Mouse (Mus musculus): ENCODE data around the gene Ercc1. TPM values are rescaled to one million over a fixed set of nuclear protein-coding genes. Genes with fewer than 3 reads are reported as not detected.

Ercc1 gene
- polyA plus RNA-seq, 1 experiment from 2014 or later, result 61.4 TPM

DNA sequence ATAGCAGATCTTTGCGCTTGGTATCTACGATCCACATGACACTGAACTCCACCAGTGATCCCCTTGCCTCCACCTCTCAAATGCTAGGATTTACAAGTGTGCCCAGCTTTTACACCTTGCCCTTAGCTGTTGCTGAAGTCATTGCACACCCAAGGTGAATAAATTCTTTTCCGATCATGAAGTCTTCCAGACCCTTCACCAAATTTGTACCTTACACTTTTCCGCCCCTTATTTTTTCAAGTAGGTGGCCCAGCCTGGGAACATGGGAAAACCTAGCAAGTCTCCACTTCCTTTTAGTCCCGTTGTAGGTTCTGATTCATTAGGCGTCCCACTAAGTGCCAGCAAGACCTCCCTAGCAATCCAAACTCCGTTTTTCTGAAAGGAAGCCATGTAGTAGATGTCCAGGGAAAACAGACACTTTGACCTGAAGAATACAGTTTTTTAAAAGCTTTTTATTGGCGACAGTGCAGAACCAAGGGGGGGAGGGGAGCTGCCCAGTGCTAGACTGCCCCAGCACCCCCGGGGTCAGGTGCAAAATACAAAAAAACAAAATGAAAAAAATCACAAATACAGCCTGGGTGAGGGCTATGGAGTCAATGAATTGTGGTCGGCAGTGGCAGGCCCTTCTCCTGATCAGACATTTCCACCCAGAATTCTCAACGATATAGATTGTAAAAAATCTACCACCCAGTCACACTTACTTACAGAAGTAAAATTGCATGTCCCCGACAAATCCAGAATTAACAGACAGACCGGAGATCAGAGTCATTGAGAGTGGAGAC is 42.1 kb upstream of the Ercc1 start:
- WGBS, result 49% methylated on average over 13 of the region's 13 CpGs
- Histone ChIP-seq H3K27ac (ENCODE audit: low read length) (no peak overlapping the region), H3K4me2 (ENCODE audit: low read depth, low read length) (no peak overlapping the region), H3K4me3 (replicated peaks; ENCODE audit: low read length) (peak overlapping the region; percentile 53; the same call in 1 of the 2 replicates), H3K4me1 (ENCODE audit: control insufficient read depth, insufficient read depth, low read length) (peaks cover 13% of the 10 kb centered on the region; the same call in 1 of the 2 replicates), H3K9me3 (replicated peaks; ENCODE audit: control insufficient read depth, low read length) (no peaks in the 10 kb centered on the region), H3K27me3 (ENCODE audit: control insufficient read depth, insufficient read depth, low read length) (peaks cover 45% of the 10 kb centered on the region), H3K36me3 (ENCODE audit: control insufficient read depth, insufficient read depth, low read length) (no peaks in the 10 kb centered on the region), H3K9ac (ENCODE audit: low read length) (0 out of 2 replicates have a peak overlapping the region, but pooled peaks have one; percentile 42)
- ATAC-seq (ENCODE audit: insufficient read depth, low FRiP score), result no peak

DNA sequence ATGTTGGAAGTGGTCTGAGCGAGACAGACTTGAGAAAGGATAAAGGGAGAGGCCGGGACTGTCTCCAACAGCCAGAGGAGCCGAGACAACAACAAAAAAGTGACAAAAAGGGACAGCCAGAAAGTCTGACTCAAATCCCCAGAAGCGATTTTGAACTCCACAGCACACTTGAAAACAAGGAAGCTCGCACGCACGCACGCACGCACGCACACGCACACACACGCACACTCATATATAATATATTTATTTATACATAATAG is 41.6 kb upstream of the Ercc1 start:
- H3K9me3 ChIP-seq (replicated peaks; ENCODE audit: control insufficient read depth, low read length), result no peaks in the 10 kb centered on the region
- no peak for ATAC-seq (ENCODE audit: insufficient read depth, low FRiP score)
- H3K4me1 ChIP-seq (ENCODE audit: control insufficient read depth, insufficient read depth, low read length), result peaks cover 16% of the 10 kb centered on the region
- peaks cover 45% of the 10 kb centered on the region for H3K27me3 ChIP-seq (ENCODE audit: control insufficient read depth, insufficient read depth, low read length)
- H3K4me2 ChIP-seq (ENCODE audit: low read depth, low read length), result no peak overlapping the region
- no peak overlapping the region for H3K27ac ChIP-seq (ENCODE audit: low read length)
- no peaks in the 10 kb centered on the region for H3K36me3 ChIP-seq (ENCODE audit: control insufficient read depth, insufficient read depth, low read length)
- H3K4me3 ChIP-seq (replicated peaks; ENCODE audit: low read length), result no peak overlapping the region
- WGBS, result 84% methylated on average over 12 of the region's 12 CpGs
- H3K9ac ChIP-seq (ENCODE audit: low read length), result no peak overlapping the region

DNA sequence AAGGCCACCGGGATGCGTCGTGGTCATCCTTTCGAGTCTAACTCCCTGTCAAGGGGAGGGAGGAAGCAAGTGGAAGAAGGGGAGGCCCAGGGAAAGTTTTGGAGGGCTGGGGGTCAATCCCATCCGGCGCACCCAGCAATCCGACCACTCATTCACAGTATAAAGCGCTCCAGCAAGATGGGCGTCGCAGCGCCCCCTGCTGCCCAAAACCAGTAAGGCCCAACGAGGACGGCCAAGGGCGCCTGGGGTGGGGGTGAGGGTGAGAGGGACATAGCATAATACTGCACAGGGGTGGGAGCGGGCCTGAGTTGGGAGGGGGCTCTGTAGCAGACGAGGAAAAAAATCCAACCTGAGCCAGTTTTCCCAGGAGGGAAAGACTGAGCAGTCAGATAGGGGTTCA is 40.8 kb upstream of the Ercc1 start:
- WGBS, result under 1% methylated on average over 16 of the region's 16 CpGs
- Histone ChIP-seq H3K9me3 (replicated peaks; ENCODE audit: control insufficient read depth, low read length) (no peaks in the 10 kb centered on the region), H3K36me3 (ENCODE audit: control insufficient read depth, insufficient read depth, low read length) (no peaks in the 10 kb centered on the region), H3K4me2 (ENCODE audit: low read depth, low read length) (peak overlapping the region; percentile 30), H3K4me1 (ENCODE audit: control insufficient read depth, insufficient read depth, low read length) (peaks cover 16% of the 10 kb centered on the region), H3K9ac (ENCODE audit: low read length) (peak overlapping the region; percentile 13; the same call in 1 of the 2 replicates), H3K4me3 (replicated peaks; ENCODE audit: low read length) (no peak overlapping the region), H3K27ac (ENCODE audit: low read length) (no peak overlapping the region), H3K27me3 (ENCODE audit: control insufficient read depth, insufficient read depth, low read length) (peaks cover 45% of the 10 kb centered on the region)
- no peak for ATAC-seq (ENCODE audit: insufficient read depth, low FRiP score)

- ATAC-seq (ENCODE audit: insufficient read depth, low FRiP score), result no peak
- Histone ChIP-seq H3K4me1 (ENCODE audit: control insufficient read depth, insufficient read depth, low read length) (peaks cover 21% of the 10 kb centered on the region), H3K9me3 (replicated peaks; ENCODE audit: control insufficient read depth, low read length) (no peaks in the 10 kb centered on the region), H3K27ac (ENCODE audit: low read length) (no peak overlapping the region), H3K36me3 (ENCODE audit: control insufficient read depth, insufficient read depth, low read length) (no peaks in the 10 kb centered on the region), H3K4me2 (ENCODE audit: low read depth, low read length) (peak overlapping the region; percentile 62), H3K9ac (ENCODE audit: low read length) (peak overlapping the region; percentile 60), H3K4me3 (replicated peaks; ENCODE audit: low read length) (peak overlapping the region; percentile 44), H3K27me3 (ENCODE audit: control insufficient read depth, insufficient read depth, low read length) (peaks cover 45% of the 10 kb centered on the region)
- WGBS, result 2% methylated on average over 48 of the region's 48 CpGs
Measured at GRCm38 (mm10) chr7:19304501-19305412, 39.8 kb upstream of the Ercc1 start.

GRCm38 (mm10) chr7:19305413-19305735 is 39.2 kb upstream of the Ercc1 start:
- Histone ChIP-seq H3K9ac (ENCODE audit: low read length) (no peak overlapping the region), H3K4me1 (ENCODE audit: control insufficient read depth, insufficient read depth, low read length) (peaks cover 22% of the 10 kb centered on the region), H3K27me3 (ENCODE audit: control insufficient read depth, insufficient read depth, low read length) (peaks cover 45% of the 10 kb centered on the region), H3K27ac (ENCODE audit: low read length) (no peak overlapping the region), H3K4me3 (replicated peaks; ENCODE audit: low read length) (no peak overlapping the region), H3K36me3 (ENCODE audit: control insufficient read depth, insufficient read depth, low read length) (no peaks in the 10 kb centered on the region), H3K9me3 (replicated peaks; ENCODE audit: control insufficient read depth, low read length) (no peaks in the 10 kb centered on the region), H3K4me2 (ENCODE audit: low read depth, low read length) (no peak overlapping the region; the same call in 1 of the 2 replicates)
- ATAC-seq (ENCODE audit: insufficient read depth, low FRiP score), result no peak
- WGBS, result 7% methylated on average over 6 of the region's 6 CpGs

GRCm38 (mm10) chr7:19305796-19306765 is 38.5 kb upstream of the Ercc1 start:
- Histone ChIP-seq H3K4me1 (ENCODE audit: control insufficient read depth, insufficient read depth, low read length) (peaks cover 24% of the 10 kb centered on the region), H3K4me2 (ENCODE audit: low read depth, low read length) (no peak overlapping the region), H3K36me3 (ENCODE audit: control insufficient read depth, insufficient read depth, low read length) (no peaks in the 10 kb centered on the region), H3K4me3 (replicated peaks; ENCODE audit: low read length) (no peak overlapping the region), H3K27ac (ENCODE audit: low read length) (no peak overlapping the region), H3K27me3 (ENCODE audit: control insufficient read depth, insufficient read depth, low read length) (peaks cover 45% of the 10 kb centered on the region), H3K9ac (ENCODE audit: low read length) (no peak overlapping the region), H3K9me3 (replicated peaks; ENCODE audit: control insufficient read depth, low read length) (no peaks in the 10 kb centered on the region)
- WGBS, result 52% methylated on average over 16 of the region's 16 CpGs
- ATAC-seq (ENCODE audit: insufficient read depth, low FRiP score), result no peak

- no peak for ATAC-seq (ENCODE audit: insufficient read depth, low FRiP score)
- H3K4me3 ChIP-seq (replicated peaks; ENCODE audit: low read length), result no peak overlapping the region
- H3K36me3 ChIP-seq (ENCODE audit: control insufficient read depth, insufficient read depth, low read length), result no peaks in the 10 kb centered on the region
- H3K9me3 ChIP-seq (replicated peaks; ENCODE audit: control insufficient read depth, low read length), result no peaks in the 10 kb centered on the region
- peak overlapping the region; percentile 100; the same call in 1 of the 2 replicates for H3K4me2 ChIP-seq (ENCODE audit: low read depth, low read length)
- peaks cover 17% of the 10 kb centered on the region for H3K4me1 ChIP-seq (ENCODE audit: control insufficient read depth, insufficient read depth, low read length)
- H3K27ac ChIP-seq (ENCODE audit: low read length), result no peak overlapping the region
- H3K9ac ChIP-seq (ENCODE audit: low read length), result peak overlapping the region; percentile 43; the same call in 1 of the 2 replicates
- WGBS, result 63% methylated on average over 25 of the region's 25 CpGs
- peaks cover 43% of the 10 kb centered on the region for H3K27me3 ChIP-seq (ENCODE audit: control insufficient read depth, insufficient read depth, low read length)
Measured at GRCm38 (mm10) chr7:19306819-19307738, 37.5 kb upstream of the Ercc1 start.
